Mouse (Mus musculus) midbrain, embryonic 11.5 days (tissue): ENCODE data around the gene Abcg4. TPM values are rescaled to one million over a fixed set of nuclear protein-coding genes. Genes with fewer than 3 reads are reported as not detected.

Experiments
- ATAC-seq: fragments of 200-750 bp; cut with Nextera tagmentation; 2 replicates; pipeline ENCODE4 v1.8.0; 2017; ENCODE audit warnings: moderate TSS enrichment, moderate library complexity; ENCODE audit not compliant: low FRiP score
- DNase-seq: peaks from one replicate; pipeline ENCODE4 v3.0.0; 2015; ENCODE audit warnings: low spot score; ENCODE audit errors: missing footprints
- H3K27ac ChIP-seq: fragments of 300-500 bp; sonication (generic); 2 replicates; pipeline ENCODE4 v1.5.1; 2014; ENCODE audit warnings: low read depth, low read length
- H3K27me3 ChIP-seq: fragments of 300-500 bp; sonication (generic); 2 replicates; pipeline ENCODE4 v1.6.1; 2014; ENCODE audit warnings: mild to moderate bottlenecking, low read length, moderate library complexity, mixed read lengths; ENCODE audit not compliant: control insufficient read depth, insufficient read depth
- H3K36me3 ChIP-seq: fragments of 300-500 bp; sonication (generic); 2 replicates; pipeline ENCODE4 v1.6.1; 2014; ENCODE audit warnings: mild to moderate bottlenecking, low read length, moderate library complexity, mixed read lengths; ENCODE audit not compliant: control insufficient read depth, insufficient read depth
- H3K4me1 ChIP-seq: fragments of 300-500 bp; sonication (generic); 2 replicates; pipeline ENCODE4 v1.6.1; 2014; ENCODE audit warnings: low read length; ENCODE audit not compliant: control insufficient read depth, insufficient read depth
- H3K4me2 ChIP-seq: fragments of 300-500 bp; sonication (generic); 2 replicates; pipeline ENCODE4 v1.6.1; 2014; ENCODE audit warnings: mild to moderate bottlenecking, moderate library complexity
- H3K4me3 ChIP-seq: fragments of 300-500 bp; sonication (generic); 2 replicates; pipeline ENCODE4 v1.5.1; 2014; ENCODE audit warnings: low read depth, low read length
- H3K9ac ChIP-seq: fragments of 300-500 bp; sonication (generic); 2 replicates; pipeline ENCODE4 v1.6.1; 2014; ENCODE audit warnings: low read length
- H3K9me3 ChIP-seq: fragments of 300-500 bp; sonication (generic); 2 replicates; pipeline ENCODE4 v1.6.1; 2016; ENCODE audit warnings: low read length; ENCODE audit not compliant: control insufficient read depth
- WGBS: fragments of 180-500 bp; shearing (Covaris S2); extraction: QIAGEN DNeasy Blood & Tissue Kit; methylation state at CpG from one replicate; pipeline ENCODE4 v1.1.7; 2014; 5-methylcytosine and 5-hydroxymethylcytosine counted together
- polyA plus RNA-seq: library from polyadenylated mRNA; unstranded; fragments of >200 nt; fragmentation: Nextera tagmentation; extraction: Ambion mirVana; gene quantifications from 2 replicates; pipeline ENCODE4 v1.2.1, GENCODE M21; 2014

Abcg4 gene
- polyA plus RNA-seq, 1 experiment from 2014 or later, result 4.8 TPM

- H3K9me3 ChIP-seq, result no peaks in the 10 kb centered on the region
- no peaks in the 10 kb centered on the region for H3K36me3 ChIP-seq
- no peaks in the 10 kb centered on the region for H3K4me1 ChIP-seq
- H3K27me3 ChIP-seq, result no peaks in the 10 kb centered on the region
- ATAC-seq, result no peak
- WGBS, result 9% methylated on average over 5 of the region's 5 CpGs
- H3K4me2 ChIP-seq, result no peak overlapping the region
- DNase-seq, result peak; percentile 92
- no peak overlapping the region for H3K4me3 ChIP-seq
- H3K27ac ChIP-seq, result no peak overlapping the region
- H3K9ac ChIP-seq, result no peak overlapping the region
Measured at GRCm38 (mm10) chr9:44239447-44239846, 49.0 kb downstream of the Abcg4 start.

GRCm38 (mm10) chr9:44238501-44239190 is 49.8 kb downstream of the Abcg4 start:
- no peak overlapping the region for H3K9ac ChIP-seq
- no peaks in the 10 kb centered on the region for H3K27me3 ChIP-seq
- H3K9me3 ChIP-seq, result no peaks in the 10 kb centered on the region
- 78% methylated on average over 17 of the region's 17 CpGs for WGBS
- H3K4me2 ChIP-seq, result no peak overlapping the region
- no peak overlapping the region for H3K4me3 ChIP-seq
- no peak overlapping the region for H3K27ac ChIP-seq
- no peak for ATAC-seq
- no peaks in the 10 kb centered on the region for H3K36me3 ChIP-seq
- no peaks in the 10 kb centered on the region for H3K4me1 ChIP-seq
- no peak for DNase-seq

GRCm38 (mm10) chr9:44237128-44237527 is 51.3 kb downstream of the Abcg4 start:
- no peak overlapping the region for H3K4me3 ChIP-seq
- H3K27ac ChIP-seq, result no peak overlapping the region
- H3K36me3 ChIP-seq, result no peaks in the 10 kb centered on the region
- H3K9me3 ChIP-seq, result no peaks in the 10 kb centered on the region
- H3K27me3 ChIP-seq, result no peaks in the 10 kb centered on the region
- H3K4me2 ChIP-seq, result no peak overlapping the region
- no peak for DNase-seq
- no peak for ATAC-seq
- H3K4me1 ChIP-seq, result peaks cover 5% of the 10 kb centered on the region
- WGBS, result 85% methylated on average over 4 of the region's 4 CpGs
- H3K9ac ChIP-seq, result no peak overlapping the region

GRCm38 (mm10) chr9:44236601-44237000 is 51.8 kb downstream of the Abcg4 start:
- H3K27ac ChIP-seq, result no peak overlapping the region
- H3K36me3 ChIP-seq, result no peaks in the 10 kb centered on the region
- 65% methylated on average over 4 of the region's 4 CpGs for WGBS
- no peak for DNase-seq
- H3K4me2 ChIP-seq, result no peak overlapping the region
- H3K4me1 ChIP-seq, result peaks cover 11% of the 10 kb centered on the region
- H3K9ac ChIP-seq, result no peak overlapping the region
- no peak for ATAC-seq
- H3K9me3 ChIP-seq, result no peaks in the 10 kb centered on the region
- no peaks in the 10 kb centered on the region for H3K27me3 ChIP-seq
- no peak overlapping the region for H3K4me3 ChIP-seq

- Histone ChIP-seq H3K9ac (0 out of 2 replicates have a peak overlapping the region, but pooled peaks have one; percentile 34), H3K4me2 (peak overlapping the region; percentile 32; the same call in 1 of the 2 replicates), H3K27me3 (no peaks in the 10 kb centered on the region), H3K36me3 (no peaks in the 10 kb centered on the region), H3K4me3 (peak overlapping the region; percentile 93), H3K4me1 (peaks cover 11% of the 10 kb centered on the region), H3K27ac (no peak overlapping the region), H3K9me3 (no peaks in the 10 kb centered on the region)
- DNase-seq (peak; percentile 93), ATAC-seq (peak; percentile 33; the same call in 1 of the 2 replicates)
- WGBS, result 26% methylated on average over 19 of the region's 19 CpGs
Measured at GRCm38 (mm10) chr9:44234479-44235427, 53.7 kb downstream of the Abcg4 start.

- peak within 1 kb of the TSS; percentile 93 for H3K4me3 ChIP-seq
- ATAC-seq, result peak; percentile 94
- no peaks in the 10 kb centered on the region for H3K36me3 ChIP-seq
- peak within 1 kb of the TSS; percentile 92 for H3K9ac ChIP-seq
- H3K4me2 ChIP-seq, result peak within 1 kb of the TSS; percentile 83
- under 1% methylated on average over 75 of the region's 76 CpGs for whole genome bisulfite sequencing
- H3K27me3 ChIP-seq, result no peaks in the 10 kb centered on the region
- DNase-seq, result peak; percentile 100
- peak within 1 kb of the TSS; percentile 87 for H3K27ac ChIP-seq
- peaks cover 11% of the 10 kb centered on the region for H3K4me1 ChIP-seq
- no peaks in the 10 kb centered on the region for H3K9me3 ChIP-seq
Measured at GRCm38 (mm10) chr9:44233802-44234478, 54.5 kb downstream of the Abcg4 start, which contains the start of gene Cbl. Cbl (minus strand) TSS chr9:44234049.

- Histone ChIP-seq H3K4me3 (peak overlapping the region; percentile 93), H3K9me3 (no peaks in the 10 kb centered on the region), H3K4me2 (peak overlapping the region; percentile 83), H3K27me3 (no peaks in the 10 kb centered on the region), H3K27ac (peak overlapping the region; percentile 87), H3K9ac (peak overlapping the region; percentile 92), H3K4me1 (peaks cover 11% of the 10 kb centered on the region), H3K36me3 (no peaks in the 10 kb centered on the region)
- peak; percentile 87; the same call in 1 of the 2 replicates for ATAC-seq
- peak; percentile 91 for DNase-seq
- WGBS, result under 1% methylated on average over 34 of the region's 40 CpGs
Measured at GRCm38 (mm10) chr9:44233021-44233801, 55.2 kb downstream of the Abcg4 start.

- Histone ChIP-seq H3K27me3 (no peaks in the 10 kb centered on the region), H3K27ac (no peak overlapping the region), H3K4me3 (no peak overlapping the region), H3K9ac (no peak overlapping the region), H3K9me3 (no peaks in the 10 kb centered on the region), H3K36me3 (no peaks in the 10 kb centered on the region), H3K4me2 (peak overlapping the region; percentile 11; the same call in 1 of the 2 replicates), H3K4me1 (peaks cover 11% of the 10 kb centered on the region)
- ATAC-seq (no peak), DNase-seq (no peak)
Measured at GRCm38 (mm10) chr9:44231609-44232008, 56.8 kb downstream of the Abcg4 start.
